Mouse (Mus musculus) 416B (cell line): ENCODE data around the gene Agk.
A peak's percentile ranks its signal among the peaks of the same experiment; 100 is the strongest.

Source experiments
- DNase-seq: peaks from one replicate; pipeline ENCODE4 v3.0.0; 2011; ENCODE audit warnings: low read depth

Gene Agk

DNA sequence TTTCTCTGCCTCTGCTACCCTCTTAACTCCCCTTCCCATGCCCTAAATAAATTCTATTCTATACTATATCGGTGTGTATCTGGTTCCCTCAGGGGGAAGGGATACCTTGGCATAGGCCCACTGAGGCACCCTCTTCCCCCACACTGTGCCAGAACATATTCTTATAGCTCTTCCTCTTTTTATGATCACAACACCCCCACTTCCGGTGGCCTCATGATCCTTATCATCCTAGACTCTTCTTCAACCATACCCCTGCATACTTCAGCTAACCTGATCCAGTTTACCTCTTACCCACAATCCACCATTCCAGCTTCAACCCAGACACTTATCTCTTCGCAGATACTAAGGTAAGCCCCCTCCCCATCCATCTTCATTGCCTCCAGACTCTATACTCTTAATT is 86.1 kb downstream of the Agk start:
- no peak for DNase-seq

GRCm38 (mm10) chr6:40413046-40413445 is 88.1 kb downstream of the Agk start:
- no peak for DNase-seq

- no peak for DNase-seq
Observed at GRCm38 (mm10) chr6:40413565-40413964, 88.6 kb downstream of the Agk start.

- no peak for DNase-seq
Observed at GRCm38 (mm10) chr6:40415799-40416198, 90.8 kb downstream of the Agk start.

DNA sequence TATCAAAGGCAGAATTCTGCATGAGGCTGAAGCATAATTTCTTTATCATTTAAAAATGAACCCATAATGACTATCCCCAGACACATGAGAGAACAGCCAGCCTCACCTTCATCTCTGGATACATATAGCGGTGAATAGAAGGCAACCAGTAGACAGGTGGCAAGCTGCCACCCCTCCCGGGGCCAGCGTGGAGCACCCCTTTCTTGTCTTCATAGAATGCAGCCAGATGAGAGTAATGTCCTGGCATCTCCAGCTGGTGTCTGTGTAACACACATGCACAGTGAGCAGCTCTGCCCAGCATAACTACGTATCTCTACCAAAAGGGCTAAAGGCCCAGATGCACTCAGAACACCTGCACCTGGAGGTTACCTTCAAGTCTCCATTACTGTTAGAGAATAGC is 93.4 kb downstream of the Agk start:
- DNase-seq, result no peak

GRCm38 (mm10) chr6:40421099-40421498 is 96.1 kb downstream of the Agk start:
- DNase-seq, result no peak

DNA sequence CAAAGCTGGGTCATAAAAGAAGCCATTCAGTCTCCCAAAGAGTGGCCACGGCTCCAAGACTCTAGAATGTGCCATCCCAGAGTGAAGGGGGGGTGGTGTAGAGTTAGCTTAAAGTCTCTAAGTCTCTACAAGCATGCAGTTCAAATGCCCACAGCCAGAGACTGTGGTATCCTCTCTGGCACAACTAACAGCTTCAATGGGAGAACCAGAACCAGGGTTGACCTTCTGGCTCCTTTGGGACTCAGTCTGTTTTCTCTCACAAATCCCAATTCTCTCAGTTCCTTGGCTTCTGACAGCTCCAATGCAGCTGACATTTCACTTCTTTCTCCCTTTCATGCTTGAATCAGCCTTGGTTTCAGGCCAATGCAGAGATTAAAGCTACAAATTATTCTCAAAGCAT is 98.0 kb downstream of the Agk start:
- no peak for DNase-seq

- DNase-seq, result peak; percentile 72
Observed at GRCm38 (mm10) chr6:40423774-40424173, 98.8 kb downstream of the Agk start.

GRCm38 (mm10) chr6:40427441-40427840 is 102.5 kb downstream of the Agk start:
- no peak for DNase-seq

- DNase-seq, result no peak
Observed at GRCm38 (mm10) chr6:40428696-40429095, 103.7 kb downstream of the Agk start.

- DNase-seq, result no peak
Observed at GRCm38 (mm10) chr6:40429521-40429931, 104.6 kb downstream of the Agk start.

GRCm38 (mm10) chr6:40430251-40430650 is 105.3 kb downstream of the Agk start:
- DNase-seq, result peak; percentile 57

GRCm38 (mm10) chr6:40430878-40431277 is 105.9 kb downstream of the Agk start:
- no peak for DNase-seq

GRCm38 (mm10) chr6:40431356-40431755 is 106.4 kb downstream of the Agk start:
- no peak for DNase-seq

- DNase-seq, result no peak
Observed at GRCm38 (mm10) chr6:40431812-40432211, 106.8 kb downstream of the Agk start.

- no peak for DNase-seq
Observed at GRCm38 (mm10) chr6:40432346-40433275, 107.6 kb downstream of the Agk start.

DNA sequence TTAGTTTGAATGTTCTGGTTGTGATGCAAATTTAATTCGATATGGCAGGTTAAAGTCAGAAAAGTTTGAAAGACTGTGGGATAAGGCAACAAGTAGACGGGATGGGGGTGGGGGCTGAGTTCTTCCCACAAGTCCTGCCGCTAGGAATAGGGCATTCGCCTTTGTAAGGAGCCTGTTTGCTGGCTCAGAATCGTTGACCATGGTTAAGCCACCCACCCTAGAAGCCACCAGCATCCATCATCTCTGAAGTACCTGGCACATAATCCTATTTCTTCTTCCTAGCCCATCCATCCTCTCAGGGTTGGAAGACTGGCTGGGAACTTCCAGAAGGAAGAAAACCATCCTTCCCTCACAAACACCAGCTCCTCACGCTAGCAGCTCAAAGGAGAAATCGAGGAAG is 109.7 kb downstream of the Agk start:
- no peak for DNase-seq

GRCm38 (mm10) chr6:40435151-40436046 is 110.4 kb downstream of the Agk start:
- DNase-seq, result no peak

DNA sequence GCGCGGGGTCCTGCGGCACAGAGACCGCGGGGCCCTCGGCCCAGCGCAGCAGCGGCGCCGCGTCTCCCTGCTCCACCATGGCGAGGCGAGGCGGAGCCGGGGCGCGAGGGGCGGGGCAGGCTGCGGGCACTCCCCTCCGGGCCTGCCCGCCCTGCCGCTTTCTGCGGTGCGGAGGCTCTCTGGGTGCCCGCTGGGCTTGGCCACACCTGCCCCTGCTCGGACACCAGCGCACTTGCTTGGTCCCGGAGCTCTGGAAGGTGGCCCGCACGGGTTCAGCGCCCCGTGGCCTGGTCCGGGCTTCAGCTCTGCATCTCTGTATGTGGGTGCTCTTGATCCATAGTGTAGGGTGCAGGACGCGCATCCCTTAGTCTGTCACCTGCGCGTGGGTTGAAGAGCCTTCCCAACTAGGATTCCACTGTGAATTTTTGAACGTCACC is 111.1 kb downstream of the Agk start, which contains the start of gene E330009J07Rik:
E330009J07Rik (minus strand) TSS at position 89 of the 437 bp plus-strand sequence.
- peak; percentile 56 for DNase-seq

DNA sequence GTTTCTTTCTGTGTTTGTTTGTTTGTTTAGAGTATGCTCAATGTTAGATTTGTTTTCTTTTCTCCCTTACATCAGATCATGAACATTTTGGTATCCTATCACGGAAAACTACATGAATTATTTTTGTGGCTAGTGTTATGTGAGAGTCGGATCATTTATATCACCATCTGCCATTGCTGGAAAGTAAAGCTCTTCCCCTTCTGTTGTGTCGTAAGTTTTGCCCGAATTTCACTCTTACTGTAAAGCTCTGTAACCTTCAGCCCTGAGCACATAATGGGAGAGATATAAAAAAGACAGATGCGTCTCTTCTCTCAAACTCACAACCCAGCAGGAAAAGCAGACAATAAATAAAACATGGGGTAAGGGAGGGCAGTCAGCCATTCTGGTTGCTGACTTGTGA is 114.0 kb downstream of the Agk start, which contains the start of gene Wee2:
Wee2 (plus strand) TSS at position 153 of the 400 bp plus-strand sequence.
- no peak for DNase-seq

DNA sequence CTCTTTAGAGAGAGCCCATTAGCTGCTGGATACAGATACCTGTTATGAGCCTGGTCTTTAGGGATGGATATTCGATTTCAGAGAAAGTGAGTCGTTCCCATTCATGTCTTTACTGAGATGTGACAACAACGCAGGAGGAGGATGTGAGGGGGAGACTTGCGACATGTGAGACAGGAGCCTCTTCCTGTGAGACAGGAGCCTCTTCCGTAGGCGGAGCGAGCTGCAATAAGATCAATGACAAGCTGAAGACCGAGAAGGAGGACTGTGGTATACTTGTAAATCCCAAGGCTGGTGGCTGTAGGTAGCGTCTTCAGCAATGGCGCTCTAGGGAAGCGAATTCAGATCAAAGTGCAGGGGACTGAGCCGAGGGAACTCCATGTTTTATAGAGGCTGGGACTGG is 114.8 kb downstream of the Agk start:
- DNase-seq, result no peak

DNA sequence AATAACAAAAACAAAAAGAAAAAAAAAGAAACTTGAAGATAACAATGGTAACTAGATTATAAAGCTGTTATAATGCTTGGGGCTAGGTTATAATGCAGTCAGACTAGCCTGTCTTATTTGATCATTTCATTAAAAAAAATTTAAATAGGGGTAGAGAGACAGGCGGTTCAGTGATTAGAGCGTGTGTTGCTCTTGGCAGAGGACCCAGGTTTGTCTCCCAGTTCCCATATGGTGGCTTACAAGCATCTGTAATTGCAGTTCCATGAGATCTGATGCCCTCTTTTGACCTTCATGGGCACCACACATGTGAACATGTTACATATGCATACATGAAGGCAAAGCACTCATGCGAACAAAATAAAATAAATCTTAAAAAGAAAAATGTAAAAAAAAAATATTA is 116.3 kb downstream of the Agk start:
- no peak for DNase-seq

DNA sequence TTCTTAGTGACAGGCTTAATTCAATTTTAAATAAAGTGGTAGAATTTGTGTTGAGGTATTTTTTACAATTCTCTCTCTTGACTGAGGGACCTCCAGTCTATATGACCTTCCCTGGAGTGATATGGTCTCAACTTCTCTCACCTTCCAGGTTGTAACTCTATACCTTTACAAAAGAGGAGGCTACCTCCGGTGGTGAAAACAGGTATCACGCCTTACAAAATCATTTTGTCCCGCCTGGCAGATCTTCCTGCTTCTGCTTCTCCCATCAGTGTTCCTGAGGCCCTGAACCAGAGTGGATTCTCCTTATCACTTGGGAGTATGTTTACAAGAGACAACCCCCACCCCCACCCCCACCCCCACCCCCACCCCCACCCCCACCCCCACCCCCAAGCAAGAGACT is 116.8 kb downstream of the Agk start:
- no peak for DNase-seq
